Mouse (Mus musculus) kidney, adult 2 months (tissue): ENCODE results near the gene Ccdc162. TPM values are rescaled to one million over a fixed set of nuclear protein-coding genes. Genes with fewer than 3 reads are reported as not detected.

Experiments
- DNase-seq: peaks from one replicate; pipeline ENCODE4 v3.0.0; 2021
- H3K27ac ChIP-seq: fragments of 200-500 bp; 2 replicates; pipeline ENCODE4 v1.5.1; 2012; ENCODE audit warnings: low read depth, low read length, control low read depth, inconsistent platforms; ENCODE audit not compliant: insufficient read depth
- H3K27me3 ChIP-seq: fragments of 200-500 bp; replicated peaks from 2 replicates; pipeline ENCODE4 v1.6.1; 2012; ENCODE audit warnings: mild to moderate bottlenecking, moderate library complexity, low read length, inconsistent platforms; ENCODE audit not compliant: control insufficient read depth, insufficient read depth
- H3K36me3 ChIP-seq: fragments of 200-500 bp; 2 replicates; pipeline ENCODE4 v1.6.1; 2012; ENCODE audit warnings: mild to moderate bottlenecking, moderate library complexity, low read length, inconsistent platforms; ENCODE audit not compliant: control insufficient read depth, insufficient read depth
- H3K4me1 ChIP-seq: fragments of 200-500 bp; 2 replicates; pipeline ENCODE4 v1.6.1; 2011; ENCODE audit warnings: low read length; ENCODE audit not compliant: control insufficient read depth, insufficient read depth
- H3K4me3 ChIP-seq: fragments of 200-500 bp; 2 replicates; pipeline ENCODE4 v1.5.1; 2011; ENCODE audit warnings: mild to moderate bottlenecking, low read depth, low read length, control low read depth; ENCODE audit not compliant: insufficient read depth
- CTCF ChIP-seq: fragments of 200-500 bp; conservative IDR thresholded peaks from 2 replicates; pipeline ENCODE4 v1.5.1; 2011; ENCODE audit warnings: low read depth, mild to moderate bottlenecking, control low read depth, low read length, moderate library complexity, mixed read lengths; ENCODE audit not compliant: insufficient read depth, insufficient read length
- POLR2A ChIP-seq: fragments of 200-500 bp; IDR thresholded peaks from one replicate; pipeline ENCODE4 v1.6.1; 2011; ENCODE audit warnings: low read depth, low read length, control low read depth
- WGBS: fragments of 180-500 bp; shearing (Covaris S2); methylation state at CpG from one replicate; pipeline ENCODE4 v1.1.7; 2018; 5-methylcytosine and 5-hydroxymethylcytosine counted together
- polyA plus RNA-seq: library from polyadenylated mRNA; depleted of rRNA; stranded (reverse); fragments of >200 nt; gene quantifications from 2 replicates; pipeline ENCODE4 v1.2.3, GENCODE M21; 2012; rRNA removed

Gene Ccdc162
- polyA plus RNA-seq, 1 experiment: 2.1 TPM

DNA sequence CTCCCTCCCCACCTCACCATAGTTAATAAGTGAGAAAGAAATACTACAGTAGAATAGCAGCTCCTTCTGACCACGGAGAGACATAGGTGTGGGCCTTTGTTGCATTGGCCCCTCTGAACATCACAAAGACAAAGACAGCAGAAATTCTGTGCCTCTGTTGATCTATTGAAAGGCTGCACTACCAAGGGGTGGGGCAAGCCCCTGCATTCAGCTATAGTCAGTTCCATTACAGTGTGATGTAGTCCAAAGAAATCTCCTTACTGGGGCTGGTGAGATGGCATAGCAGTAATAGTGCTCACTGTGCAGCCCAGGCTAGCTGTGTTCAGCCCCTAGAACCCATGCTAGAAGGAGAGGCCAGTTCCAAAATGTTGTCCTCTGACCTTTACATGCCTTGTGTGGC is 211.4 kb downstream of the Ccdc162 start:
- Histone ChIP-seq H3K27ac (no peak overlapping the region), H3K36me3 (no peaks in the 10 kb centered on the region), H3K27me3 (no peaks in the 10 kb centered on the region), H3K4me3 (no peak overlapping the region), H3K4me1 (peaks cover 7% of the 10 kb centered on the region; the same call in 1 of the 2 replicates)
- TF ChIP-seq POLR2A (no peak), CTCF (no peak)
- WGBS: 33% methylated on average over 1 of the region's 1 CpGs
- no peak for DNase-seq

DNA sequence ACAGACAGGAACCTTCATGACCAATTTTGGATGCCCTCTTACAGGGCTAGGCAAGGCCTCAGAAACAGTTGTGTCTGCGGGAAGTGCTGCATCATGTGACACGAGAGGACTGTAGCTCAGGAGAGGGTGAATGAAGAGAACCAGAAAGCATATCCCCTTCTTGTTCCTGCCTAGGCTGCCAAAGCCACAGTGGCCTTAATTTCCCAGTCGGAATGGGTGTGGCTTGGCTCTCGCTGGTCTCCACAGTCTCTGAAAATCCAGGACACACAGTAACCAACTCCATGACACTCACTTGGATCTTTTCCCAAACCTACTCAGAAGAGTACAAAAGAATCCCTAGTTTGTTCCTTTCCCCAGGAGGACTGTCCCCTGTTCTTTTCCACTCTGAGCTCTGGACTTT is 215.5 kb downstream of the Ccdc162 start:
- DNase-seq: peak; percentile 93
- H3K36me3 ChIP-seq: no peaks in the 10 kb centered on the region
- no peak for TF ChIP-seq POLR2A
- TF ChIP-seq CTCF: no peak
- no peak overlapping the region for H3K4me3 ChIP-seq
- H3K27me3 ChIP-seq: no peaks in the 10 kb centered on the region
- peak overlapping the region; percentile 78 for H3K27ac ChIP-seq
- WGBS: 21% methylated on average over 4 of the region's 4 CpGs
- peaks cover 7% of the 10 kb centered on the region; the same call in 1 of the 2 replicates for H3K4me1 ChIP-seq

DNA sequence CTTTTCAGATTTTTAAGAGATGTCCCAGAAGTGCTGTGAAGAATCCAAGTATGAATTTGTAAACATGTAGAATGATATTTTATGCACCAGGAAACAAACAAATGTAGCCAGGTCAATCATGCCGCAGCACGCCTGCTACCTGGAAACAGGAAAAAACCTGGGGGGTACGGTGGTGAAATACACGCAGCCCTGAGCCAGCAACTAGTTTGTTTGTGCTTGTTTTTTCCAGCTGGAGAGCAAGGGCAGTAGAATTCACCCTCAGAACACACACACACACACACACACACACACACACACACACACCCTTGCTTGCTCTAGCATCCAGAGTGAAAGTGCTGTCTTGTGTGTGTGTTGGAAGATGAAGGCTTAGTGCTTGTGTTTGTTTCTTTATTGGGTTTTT is 225.3 kb downstream of the Ccdc162 start:
- H3K36me3 ChIP-seq: no peaks in the 10 kb centered on the region
- H3K27me3 ChIP-seq: no peaks in the 10 kb centered on the region
- H3K4me1 ChIP-seq: peaks cover 13% of the 10 kb centered on the region
- peak; percentile 57 for DNase-seq
- 15% methylated on average over 4 of the region's 4 CpGs for WGBS
- H3K4me3 ChIP-seq: peak overlapping the region; percentile 16; the same call in 1 of the 2 replicates
- H3K27ac ChIP-seq: peak overlapping the region; percentile 39; the same call in 1 of the 2 replicates
- TF ChIP-seq POLR2A (no peak), CTCF (no peak)

DNA sequence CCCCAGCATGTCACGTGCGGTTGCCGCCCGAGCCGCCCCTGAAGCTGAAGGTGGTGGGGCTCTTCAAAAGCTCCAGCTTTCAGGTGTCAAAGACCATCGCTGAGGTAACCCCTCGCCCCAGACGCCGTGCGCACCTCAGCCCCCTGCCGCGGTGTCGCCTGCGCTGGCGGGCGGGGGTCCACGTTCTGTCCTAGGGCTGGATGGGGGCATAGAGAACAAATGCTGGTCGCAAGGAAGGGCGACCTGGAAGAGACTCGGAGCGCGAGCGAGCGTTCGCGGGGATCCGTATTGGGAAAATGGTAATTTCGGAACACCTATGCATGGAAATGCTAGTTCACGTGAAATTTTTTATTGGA is 225.9 kb downstream of the Ccdc162 start:
- Histone ChIP-seq H3K27ac (peak overlapping the region; percentile 54; the same call in 1 of the 2 replicates), H3K36me3 (no peaks in the 10 kb centered on the region), H3K4me1 (peaks cover 13% of the 10 kb centered on the region), H3K4me3 (peak overlapping the region; percentile 63), H3K27me3 (no peaks in the 10 kb centered on the region)
- TF ChIP-seq CTCF: no peak
- no peak for TF ChIP-seq POLR2A
- no peak for DNase-seq
- under 1% methylated on average over 29 of the region's 29 CpGs for WGBS

DNA sequence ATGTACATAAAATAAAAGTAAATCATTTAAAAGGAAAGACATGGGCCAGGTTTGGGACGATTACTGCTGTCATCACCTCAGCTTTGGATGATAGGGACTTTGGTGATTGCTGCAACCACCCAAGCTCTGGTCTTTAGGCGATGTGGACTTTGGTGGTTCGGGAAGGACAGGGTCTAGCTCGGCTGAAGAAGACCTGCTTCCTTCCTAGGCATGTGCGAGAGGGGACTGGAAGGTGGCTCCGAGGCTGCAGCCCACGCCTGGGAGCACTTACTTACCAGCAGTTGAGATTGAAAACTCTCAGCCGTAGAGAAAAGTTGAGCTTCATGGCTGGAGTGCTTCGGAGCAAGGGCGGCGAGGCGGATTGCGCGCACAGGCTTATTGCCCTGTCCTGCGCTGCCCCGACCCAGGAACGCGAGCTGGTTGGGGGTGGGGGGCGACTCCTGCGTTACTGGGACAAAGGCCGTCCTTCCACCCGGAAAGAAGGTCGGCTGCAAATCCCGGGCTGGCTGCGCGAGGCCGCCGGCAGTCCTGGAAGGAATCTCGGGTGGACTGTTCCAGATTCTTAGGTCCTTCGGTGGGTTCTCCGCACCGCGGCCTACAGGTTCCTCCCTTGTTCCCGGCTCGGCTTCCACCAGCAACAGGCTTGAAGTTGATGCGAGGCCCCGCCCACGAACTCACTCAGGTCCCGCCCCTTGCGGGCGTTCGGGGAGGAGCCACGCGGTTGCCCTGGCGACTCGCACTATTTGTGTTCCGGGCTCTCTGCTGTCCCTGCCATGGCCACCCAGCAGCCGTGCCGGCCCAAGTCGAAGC is 226.5 kb downstream of the Ccdc162 start, which contains the start of the genes Smpd2 and Ppil6:
TSS of gene Smpd2 (minus strand) at position 662 of the 810 bp plus-strand sequence.
TSS of gene Ppil6 (plus strand) at position 732 of the 810 bp plus-strand sequence.
- peak within 1 kb of the TSS; percentile 88 for H3K27ac ChIP-seq
- DNase-seq: peak; percentile 98
- H3K4me3 ChIP-seq: peak within 1 kb of the TSS; percentile 63
- peaks cover 13% of the 10 kb centered on the region for H3K4me1 ChIP-seq
- TF ChIP-seq POLR2A (peak; percentile 67), CTCF (no peak)
- no peaks in the 10 kb centered on the region for H3K27me3 ChIP-seq
- WGBS: under 1% methylated on average over 50 of the region's 50 CpGs
- no peaks in the 10 kb centered on the region for H3K36me3 ChIP-seq

DNA sequence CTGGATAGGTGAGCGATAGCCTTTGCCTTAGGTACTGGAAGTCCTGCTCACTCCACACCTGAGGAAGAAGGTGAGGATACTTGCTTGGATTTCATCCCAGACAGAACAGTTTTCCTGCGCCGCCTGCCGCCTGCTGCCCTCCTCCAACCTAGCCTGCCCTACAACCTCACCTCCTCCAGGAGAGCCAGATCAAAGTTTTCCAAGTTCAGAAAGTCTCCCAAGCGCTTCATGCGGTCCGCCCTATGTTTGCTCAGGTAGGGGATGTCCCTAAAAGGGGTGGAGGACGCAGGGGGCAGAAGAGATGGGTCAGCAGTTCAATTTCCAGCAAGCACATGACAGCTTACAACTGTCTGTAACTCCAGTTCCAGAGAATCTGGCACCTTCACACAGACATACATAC is 227.1 kb downstream of the Ccdc162 start:
- Histone ChIP-seq H3K4me3 (peak overlapping the region; percentile 63), H3K27ac (peak overlapping the region; percentile 88), H3K4me1 (peaks cover 13% of the 10 kb centered on the region), H3K36me3 (no peaks in the 10 kb centered on the region), H3K27me3 (no peaks in the 10 kb centered on the region)
- DNase-seq: peak; percentile 80
- WGBS: 15% methylated on average over 8 of the region's 8 CpGs
- TF ChIP-seq CTCF (peak; percentile 38; the same call in 1 of the 2 replicates), POLR2A (no peak)

DNA sequence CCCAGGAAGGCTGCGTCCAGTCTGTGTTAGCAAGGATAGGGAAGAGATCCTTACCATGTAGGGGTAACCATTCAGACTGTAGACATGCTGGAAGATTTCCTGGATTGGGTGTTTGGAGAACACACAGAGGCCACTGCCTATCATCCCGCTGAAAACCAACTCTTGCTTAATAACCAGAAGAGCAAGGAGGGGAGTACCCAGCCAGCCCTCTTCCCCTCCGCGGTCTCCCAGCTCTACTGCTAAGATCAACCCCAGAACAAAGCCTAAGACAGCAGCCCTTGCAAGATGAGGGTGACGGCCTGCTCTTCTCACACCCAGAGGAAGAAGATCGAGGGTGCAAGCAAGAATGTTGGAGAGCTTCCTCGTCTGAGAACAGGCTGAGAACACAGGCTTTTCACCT is 227.6 kb downstream of the Ccdc162 start:
- Histone ChIP-seq H3K4me1 (peaks cover 13% of the 10 kb centered on the region), H3K27ac (no peak overlapping the region), H3K27me3 (no peaks in the 10 kb centered on the region), H3K36me3 (no peaks in the 10 kb centered on the region), H3K4me3 (peak overlapping the region; percentile 63)
- no peak for TF ChIP-seq POLR2A
- TF ChIP-seq CTCF: no peak
- DNase-seq: no peak
- WGBS: 29% methylated on average over 7 of the region's 7 CpGs

Other genes starting within 250 kb of the Ccdc162 start
- gene Mical1, start 240.3 kb downstream of the Ccdc162 start, polyA plus RNA-seq: 9.1 and 10.2 TPM in 2 replicates
- 124 and 129 TPM in 2 replicates for gene Smpd2, start 226.3 kb downstream of the Ccdc162 start, polyA plus RNA-seq
- gene Ppil6, start 226.2 kb downstream of the Ccdc162 start, polyA plus RNA-seq: 2.5 and 3.2 TPM in 2 replicates
- 241 and 291 TPM in 2 replicates for gene Cd164, start 197.2 kb downstream of the Ccdc162 start, polyA plus RNA-seq
- 1.6 and 1.9 TPM in 2 replicates for gene Cep57l1, start 93.2 kb upstream of the Ccdc162 start, polyA plus RNA-seq
- 10.4 and 13.2 TPM in 2 replicates for gene Sesn1, start 93.3 kb upstream of the Ccdc162 start, polyA plus RNA-seq